Mouse (Mus musculus): ENCODE results near the gene Aldh3b3.

The Aldh3b3 gene

GRCm38 (mm10) chr19:3958470-3958869 lies at the start of gene Aldh3b3:
Gene Aldh3b3 (plus strand): TSS chr19:3958645.
- no peak for DNase-seq (ENCODE audit: low spot score)

- DNase-seq (ENCODE audit: low spot score), result no peak
Observed at GRCm38 (mm10) chr19:3910206-3910605, 48.2 kb upstream of the Aldh3b3 start.

GRCm38 (mm10) chr19:3912337-3913204 lies 45.9 kb upstream of the Aldh3b3 start, which contains the start of gene Ndufs8:
Gene Ndufs8 (minus strand): TSS chr19:3912774.
- peak; percentile 99 for DNase-seq (ENCODE audit: low spot score)

- DNase-seq (ENCODE audit: low spot score), result no peak
Observed at GRCm38 (mm10) chr19:3913692-3914091, 44.8 kb upstream of the Aldh3b3 start.

GRCm38 (mm10) chr19:3914535-3914934 lies 43.9 kb upstream of the Aldh3b3 start:
- DNase-seq (ENCODE audit: low spot score), result no peak

GRCm38 (mm10) chr19:3916727-3917126 lies 41.7 kb upstream of the Aldh3b3 start:
- DNase-seq (ENCODE audit: low spot score), result no peak

- DNase-seq (ENCODE audit: low spot score), result no peak
Observed at GRCm38 (mm10) chr19:3919928-3920327, 38.5 kb upstream of the Aldh3b3 start.

- DNase-seq (ENCODE audit: low spot score), result no peak
Observed at GRCm38 (mm10) chr19:3922661-3923371, 35.6 kb upstream of the Aldh3b3 start.

- DNase-seq (ENCODE audit: low spot score), result no peak
Observed at GRCm38 (mm10) chr19:3923586-3923985, 34.9 kb upstream of the Aldh3b3 start.

GRCm38 (mm10) chr19:3924190-3924589 lies 34.3 kb upstream of the Aldh3b3 start:
- no peak for DNase-seq (ENCODE audit: low spot score)

- no peak for DNase-seq (ENCODE audit: low spot score)
Observed at GRCm38 (mm10) chr19:3924868-3925267, 33.6 kb upstream of the Aldh3b3 start.

GRCm38 (mm10) chr19:3925859-3926258 lies 32.6 kb upstream of the Aldh3b3 start:
- DNase-seq (ENCODE audit: low spot score), result no peak

- DNase-seq (ENCODE audit: low spot score), result peak; percentile 85
Observed at GRCm38 (mm10) chr19:3926279-3926678, 32.2 kb upstream of the Aldh3b3 start.

GRCm38 (mm10) chr19:3926685-3927084 lies 31.8 kb upstream of the Aldh3b3 start:
- no peak for DNase-seq (ENCODE audit: low spot score)

- no peak for DNase-seq (ENCODE audit: low spot score)
Observed at GRCm38 (mm10) chr19:3927989-3928388, 30.5 kb upstream of the Aldh3b3 start.

GRCm38 (mm10) chr19:3928779-3929178 lies 29.7 kb upstream of the Aldh3b3 start:
- DNase-seq (ENCODE audit: low spot score), result no peak

GRCm38 (mm10) chr19:3929211-3929941 lies 29.1 kb upstream of the Aldh3b3 start, which contains the start of gene Aldh3b1:
Gene Aldh3b1 (minus strand): TSS chr19:3929808.
- peak; percentile 94 for DNase-seq (ENCODE audit: low spot score)

GRCm38 (mm10) chr19:3930262-3931057 lies 28.0 kb upstream of the Aldh3b3 start:
- no peak for DNase-seq (ENCODE audit: low spot score)

GRCm38 (mm10) chr19:3931716-3932115 lies 26.7 kb upstream of the Aldh3b3 start:
- no peak for DNase-seq (ENCODE audit: low spot score)

- peak; percentile 87 for DNase-seq (ENCODE audit: low spot score)
Observed at GRCm38 (mm10) chr19:3935032-3935895, 23.2 kb upstream of the Aldh3b3 start, which contains the start of gene Unc93b1. Gene Unc93b1 (plus strand): TSS chr19:3935186.

Data from lung, postnatal 25 days (tissue).